Mouse (Mus musculus) hindbrain, embryonic 13.5 days (tissue): ENCODE data around the gene Ppm1n. TPM values are rescaled to one million over a fixed set of nuclear protein-coding genes. Genes with fewer than 3 reads are reported as not detected.

ENCODE experiments used
- ATAC-seq: fragments of 200-750 bp; cut with Nextera tagmentation; 2 replicates; pipeline ENCODE4 v1.8.0; 2017; ENCODE audit warnings: moderate TSS enrichment; ENCODE audit not compliant: low FRiP score
- H3K27ac ChIP-seq: fragments of 300-500 bp; sonication (generic); 2 replicates; pipeline ENCODE4 v1.5.1; 2015; ENCODE audit warnings: inconsistent platforms, mild to moderate bottlenecking, moderate library complexity
- H3K27me3 ChIP-seq: fragments of 300-500 bp; sonication (generic); 2 replicates; pipeline ENCODE4 v1.6.1; 2015; ENCODE audit warnings: mild to moderate bottlenecking, inconsistent platforms
- H3K36me3 ChIP-seq: fragments of 300-500 bp; sonication (generic); 2 replicates; pipeline ENCODE4 v1.6.1; 2015; ENCODE audit warnings: mild to moderate bottlenecking, inconsistent platforms
- H3K4me1 ChIP-seq: fragments of 300-500 bp; sonication (generic); replicated peaks from 2 replicates; pipeline ENCODE4 v1.6.1; 2015; ENCODE audit warnings: inconsistent platforms
- H3K4me2 ChIP-seq: fragments of 300-500 bp; sonication (generic); 2 replicates; pipeline ENCODE4 v1.6.1; 2015; ENCODE audit warnings: inconsistent platforms, mild to moderate bottlenecking, moderate library complexity
- H3K4me3 ChIP-seq: fragments of 300-500 bp; sonication (generic); 2 replicates; pipeline ENCODE4 v1.5.1; 2015; ENCODE audit warnings: mild to moderate bottlenecking, inconsistent platforms
- H3K9ac ChIP-seq: fragments of 300-500 bp; sonication (generic); 2 replicates; pipeline ENCODE4 v1.6.1; 2015; ENCODE audit warnings: mild to moderate bottlenecking, inconsistent platforms
- H3K9me3 ChIP-seq: fragments of 300-500 bp; sonication (generic); 2 replicates; pipeline ENCODE4 v1.6.1; 2016; ENCODE audit warnings: inconsistent platforms
- WGBS: fragments of 180-500 bp; shearing (Covaris S2); methylation state at CpG from one replicate; pipeline ENCODE4 v1.1.7; 2015; 5-methylcytosine and 5-hydroxymethylcytosine counted together
- polyA plus RNA-seq: library from polyadenylated mRNA; unstranded; fragments of >200 nt; fragmentation: Nextera tagmentation; extraction: Ambion mirVana; gene quantifications from 2 replicates; pipeline ENCODE4 v1.2.1, GENCODE M21; 2015

The Ppm1n gene
- polyA plus RNA-seq, 1 experiment from 2014 or later: 0.69 TPM

- no peaks in the 10 kb centered on the region for H3K36me3 ChIP-seq
- ATAC-seq: peak; percentile 73
- peaks cover 30% of the 10 kb centered on the region for H3K4me1 ChIP-seq
- peak within 1 kb of the TSS; percentile 86 for H3K27ac ChIP-seq
- H3K27me3 ChIP-seq: peaks cover 18% of the 10 kb centered on the region; the same call in 1 of the 2 replicates
- under 1% methylated on average over 62 of the region's 62 CpGs for WGBS
- peak within 1 kb of the TSS; percentile 95 for H3K9ac ChIP-seq
- H3K4me2 ChIP-seq: peak within 1 kb of the TSS; percentile 97
- peak within 1 kb of the TSS; percentile 96 for H3K4me3 ChIP-seq
- H3K9me3 ChIP-seq: no peaks in the 10 kb centered on the region
Measured at GRCm38 (mm10) chr7:19271238-19272172, 8.4 kb downstream of the Ppm1n start, which contains the start of gene Vasp. Vasp (minus strand) TSS chr7:19271817.

GRCm38 (mm10) chr7:19270509-19271237, 9.2 kb downstream of the Ppm1n start:
- H3K27me3 ChIP-seq: peaks cover 17% of the 10 kb centered on the region; the same call in 1 of the 2 replicates
- H3K36me3 ChIP-seq: no peaks in the 10 kb centered on the region
- H3K4me1 ChIP-seq: peaks cover 38% of the 10 kb centered on the region
- under 1% methylated on average over 21 of the region's 21 CpGs for WGBS
- peak overlapping the region; percentile 97 for H3K4me2 ChIP-seq
- no peak for ATAC-seq
- no peaks in the 10 kb centered on the region for H3K9me3 ChIP-seq
- peak overlapping the region; percentile 86 for H3K27ac ChIP-seq
- peak overlapping the region; percentile 95 for H3K9ac ChIP-seq
- peak overlapping the region; percentile 96 for H3K4me3 ChIP-seq

- WGBS: 0% methylated on average over 19 of the region's 19 CpGs
- 0 out of 2 replicates have a peak, but pooled peaks cover 9% of the 10 kb centered on the region for H3K27me3 ChIP-seq
- H3K4me2 ChIP-seq: peak overlapping the region; percentile 97
- no peaks in the 10 kb centered on the region for H3K9me3 ChIP-seq
- H3K9ac ChIP-seq: peak overlapping the region; percentile 95
- no peak for ATAC-seq
- H3K36me3 ChIP-seq: peaks cover under 1% of the 10 kb centered on the region; the same call in 1 of the 2 replicates
- H3K4me3 ChIP-seq: peak overlapping the region; percentile 96
- peak overlapping the region; percentile 86 for H3K27ac ChIP-seq
- H3K4me1 ChIP-seq: peaks cover 44% of the 10 kb centered on the region
Measured at GRCm38 (mm10) chr7:19269721-19270441, 10.0 kb downstream of the Ppm1n start.

GRCm38 (mm10) chr7:19268993-19269681, 10.7 kb downstream of the Ppm1n start:
- H3K4me2 ChIP-seq: peak overlapping the region; percentile 97
- 60% methylated on average over 10 of the region's 10 CpGs for WGBS
- H3K27me3 ChIP-seq: 0 out of 2 replicates have a peak, but pooled peaks cover 2% of the 10 kb centered on the region
- H3K4me1 ChIP-seq: peaks cover 44% of the 10 kb centered on the region
- peaks cover 8% of the 10 kb centered on the region for H3K36me3 ChIP-seq
- ATAC-seq: no peak
- H3K4me3 ChIP-seq: peak overlapping the region; percentile 96
- peak overlapping the region; percentile 86; the same call in 1 of the 2 replicates for H3K27ac ChIP-seq
- H3K9ac ChIP-seq: peak overlapping the region; percentile 95
- H3K9me3 ChIP-seq: no peaks in the 10 kb centered on the region

- Histone ChIP-seq H3K4me1 (peaks cover 39% of the 10 kb centered on the region), H3K9me3 (no peaks in the 10 kb centered on the region), H3K9ac (no peak overlapping the region), H3K27me3 (no peaks in the 10 kb centered on the region), H3K27ac (no peak overlapping the region), H3K36me3 (peaks cover 28% of the 10 kb centered on the region), H3K4me2 (no peak overlapping the region), H3K4me3 (no peak overlapping the region)
- ATAC-seq: no peak
- WGBS: 78% methylated on average over 10 of the region's 10 CpGs
Measured at GRCm38 (mm10) chr7:19267051-19267450, 12.8 kb downstream of the Ppm1n start.

GRCm38 (mm10) chr7:19265928-19266822, 13.7 kb downstream of the Ppm1n start:
- 82% methylated on average over 10 of the region's 10 CpGs for WGBS
- Histone ChIP-seq H3K36me3 (peaks cover 35% of the 10 kb centered on the region), H3K4me3 (no peak overlapping the region), H3K27ac (no peak overlapping the region), H3K4me2 (no peak overlapping the region), H3K9me3 (no peaks in the 10 kb centered on the region), H3K27me3 (no peaks in the 10 kb centered on the region), H3K4me1 (peaks cover 39% of the 10 kb centered on the region), H3K9ac (no peak overlapping the region)
- ATAC-seq: peak; percentile 22; the same call in 1 of the 2 replicates

- Histone ChIP-seq H3K9me3 (no peaks in the 10 kb centered on the region), H3K27me3 (no peaks in the 10 kb centered on the region), H3K9ac (no peak overlapping the region), H3K4me3 (no peak overlapping the region), H3K27ac (no peak overlapping the region), H3K4me2 (no peak overlapping the region), H3K4me1 (peaks cover 29% of the 10 kb centered on the region), H3K36me3 (peaks cover 46% of the 10 kb centered on the region)
- ATAC-seq: no peak
- WGBS: 84% methylated on average over 7 of the region's 7 CpGs
Measured at GRCm38 (mm10) chr7:19265147-19265546, 14.7 kb downstream of the Ppm1n start.

- Histone ChIP-seq H3K27me3 (no peaks in the 10 kb centered on the region), H3K9me3 (no peaks in the 10 kb centered on the region), H3K27ac (no peak overlapping the region), H3K4me1 (no peaks in the 10 kb centered on the region), H3K4me3 (no peak overlapping the region), H3K36me3 (peaks cover 80% of the 10 kb centered on the region), H3K9ac (no peak overlapping the region), H3K4me2 (no peak overlapping the region)
- 83% methylated on average over 3 of the region's 3 CpGs for WGBS
- no peak for ATAC-seq
Measured at GRCm38 (mm10) chr7:19258336-19258735, 21.5 kb downstream of the Ppm1n start.

GRCm38 (mm10) chr7:19257390-19258022, 22.4 kb downstream of the Ppm1n start:
- peak; percentile 75 for ATAC-seq

GRCm38 (mm10) chr7:19256567-19256966, 23.3 kb downstream of the Ppm1n start:
- Histone ChIP-seq H3K27ac (no peak overlapping the region), H3K4me3 (no peak overlapping the region), H3K9me3 (no peaks in the 10 kb centered on the region), H3K4me1 (no peaks in the 10 kb centered on the region), H3K4me2 (no peak overlapping the region), H3K27me3 (no peaks in the 10 kb centered on the region), H3K36me3 (peaks cover 62% of the 10 kb centered on the region), H3K9ac (no peak overlapping the region)
- no peak for ATAC-seq
- WGBS: 91% methylated on average over 7 of the region's 7 CpGs

More at GRCm38 (mm10) chr7:19257390-19258022, 22.4 kb downstream of the Ppm1n start:
- Histone ChIP-seq H3K36me3 (peaks cover 72% of the 10 kb centered on the region), H3K4me3 (no peak overlapping the region), H3K27me3 (no peaks in the 10 kb centered on the region), H3K4me1 (no peaks in the 10 kb centered on the region), H3K27ac (no peak overlapping the region), H3K9ac (no peak overlapping the region), H3K4me2 (no peak overlapping the region), H3K9me3 (no peaks in the 10 kb centered on the region)
- 39% methylated on average over 11 of the region's 11 CpGs for WGBS
